Mouse (Mus musculus) gastrocnemius, adult 2 months (tissue): ENCODE data around the gene Atoh1. TPM values are rescaled to one million over a fixed set of nuclear protein-coding genes. Genes with fewer than 3 reads are reported as not detected.

Experiments used
- DNase-seq: peaks from one replicate; pipeline ENCODE4 v3.0.0; 2022
- H3K27ac ChIP-seq: fragments of 200-600 bp; 2 replicates; pipeline ENCODE4 v1.8.1; 2022; ENCODE audit warnings: mild to moderate bottlenecking
- H3K4me3 ChIP-seq: fragments of 200-600 bp; 2 replicates; pipeline ENCODE4 v1.8.1; 2022; ENCODE audit warnings: mild to moderate bottlenecking, moderate library complexity
- CTCF ChIP-seq: fragments of 200-600 bp; IDR thresholded peaks from 2 replicates; pipeline ENCODE4 v1.8.1; 2022; ENCODE audit warnings: antibody characterized with exemption, mild to moderate bottlenecking, moderate library complexity
- intact Hi-C: fragments of 180-260 bp; cut with DNase I; formaldehyde crosslinking; loops from one replicate; pipeline ENCODE4 v1.15.1; 2025
- total RNA-seq, 2 experiments: library from RNA; stranded (reverse); gene quantifications; 2 replicates each; pipeline ENCODE4 v1.2.3; 2021

Atoh1 gene
- total RNA-seq, 2 experiments from 2014 or later = not detected

DNA sequence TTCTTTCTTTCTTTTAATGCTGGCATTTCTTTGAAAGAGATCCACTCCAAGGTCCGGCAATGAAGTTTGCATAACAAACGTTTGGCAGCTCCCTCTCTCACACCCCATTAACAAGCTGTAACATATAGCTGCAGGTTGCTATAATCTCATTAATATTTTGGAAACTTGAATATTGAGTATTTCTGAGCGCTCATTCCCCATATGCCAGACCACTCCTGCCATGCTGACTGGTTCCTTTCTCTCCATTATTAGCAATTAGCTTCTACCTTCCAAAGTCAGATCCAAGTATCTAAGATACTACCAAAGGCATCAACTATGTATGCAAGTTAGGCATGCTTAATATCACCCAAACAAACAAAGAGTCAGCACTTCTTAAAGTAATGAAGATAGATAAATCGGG lies 4.4 kb downstream of the Atoh1 start:
- intact Hi-C loops = no loop called here
- DNase-seq = no peak
- H3K27ac ChIP-seq = no peak overlapping the region
- no peak overlapping the region for H3K4me3 ChIP-seq
- no peak for TF ChIP-seq CTCF

DNA sequence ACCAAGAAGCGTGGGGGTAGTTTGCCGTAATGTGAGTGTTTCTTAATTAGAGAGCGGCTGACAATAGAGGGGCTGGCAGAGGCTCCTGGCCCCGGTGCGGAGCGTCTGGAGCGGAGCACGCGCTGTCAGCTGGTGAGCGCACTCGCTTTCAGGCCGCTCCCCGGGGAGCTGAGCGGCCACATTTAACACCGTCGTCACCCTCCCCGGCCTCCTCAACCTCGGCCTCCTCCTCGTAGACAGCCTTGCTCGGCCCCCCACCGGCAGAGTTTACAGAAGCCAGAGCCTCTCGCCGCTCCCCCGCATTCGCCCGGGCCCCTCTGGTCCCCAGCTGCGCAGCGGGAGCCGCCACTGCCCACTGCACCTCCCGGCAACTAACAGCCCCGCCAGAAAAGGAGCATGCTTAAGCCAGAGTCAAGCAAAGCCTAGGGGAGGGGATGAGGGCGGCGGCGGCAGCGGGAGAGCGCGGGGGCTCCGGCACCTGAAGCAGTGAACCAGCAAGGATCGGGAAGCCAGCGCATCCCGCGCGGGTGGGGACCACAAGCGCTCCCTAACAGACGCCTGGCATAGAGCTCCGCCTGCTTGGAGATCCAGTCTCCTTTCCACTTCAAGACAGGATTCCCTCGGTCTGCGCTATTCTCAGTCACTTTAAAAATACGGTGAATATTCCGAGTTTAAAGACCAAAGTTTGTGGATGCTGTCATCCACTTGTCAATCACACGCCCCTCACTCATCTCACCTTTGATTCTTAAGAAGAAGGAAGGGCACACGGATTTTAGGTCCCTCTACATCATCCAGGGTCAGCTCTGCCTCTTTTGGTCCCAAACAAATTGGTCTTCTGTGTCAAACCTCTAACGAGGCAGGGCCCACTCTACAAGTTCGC lies 5.8 kb downstream of the Atoh1 start:
- intact Hi-C loops = no loop called here
- Histone ChIP-seq H3K27ac (no peak overlapping the region), H3K4me3 (peak overlapping the region; percentile 59)
- DNase-seq = no peak
- TF ChIP-seq CTCF = no peak

GRCm38 (mm10) chr6:64736317-64736716 lies 7.4 kb downstream of the Atoh1 start:
- H3K27ac ChIP-seq = no peak overlapping the region
- intact Hi-C loops = no loop called here
- TF ChIP-seq CTCF = no peak

GRCm38 (mm10) chr6:64742915-64743489 lies 14.1 kb downstream of the Atoh1 start:
- intact Hi-C loops = no loop called here
- no peak overlapping the region for H3K27ac ChIP-seq
- no peak overlapping the region for H3K4me3 ChIP-seq
- no peak for TF ChIP-seq CTCF
- DNase-seq = no peak

More at GRCm38 (mm10) chr6:64736317-64736716, 7.4 kb downstream of the Atoh1 start:
- no peak for DNase-seq
- no peak overlapping the region for H3K4me3 ChIP-seq

GRCm38 (mm10) chr6:64754515-64754914 lies 25.6 kb downstream of the Atoh1 start:
- Histone ChIP-seq H3K27ac (no peak overlapping the region), H3K4me3 (no peak overlapping the region)
- TF ChIP-seq CTCF = no peak
- intact Hi-C loops = no loop called here
- no peak for DNase-seq

GRCm38 (mm10) chr6:64763901-64764300 lies 35.0 kb downstream of the Atoh1 start:
- TF ChIP-seq CTCF = no peak

DNA sequence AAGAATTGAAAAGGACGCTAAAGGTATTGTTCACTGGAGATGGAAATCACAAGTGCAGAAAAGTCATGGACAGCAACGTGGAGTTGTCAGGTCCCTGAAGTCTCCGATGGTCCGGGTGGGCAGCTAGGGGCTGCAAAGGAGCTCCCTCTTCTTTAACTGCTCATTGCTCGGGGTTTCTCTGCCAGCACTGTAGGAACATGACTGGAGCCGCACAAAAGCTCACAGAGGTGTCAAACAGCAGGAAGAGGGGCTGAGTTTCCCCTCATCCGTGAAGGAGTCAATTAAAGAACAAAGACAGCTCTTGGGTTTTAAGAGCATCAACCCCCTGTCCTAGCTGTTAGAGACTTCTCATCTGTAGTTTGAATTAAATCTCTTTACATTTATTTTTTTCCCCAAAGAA lies 44.5 kb downstream of the Atoh1 start:
- TF ChIP-seq CTCF = no peak
- no peak overlapping the region for H3K27ac ChIP-seq
- H3K4me3 ChIP-seq = no peak overlapping the region
- intact Hi-C loops = no loop called here
- no peak for DNase-seq

More at GRCm38 (mm10) chr6:64763901-64764300, 35.0 kb downstream of the Atoh1 start:
- no peak overlapping the region for H3K27ac ChIP-seq
- no peak for DNase-seq
- H3K4me3 ChIP-seq = no peak overlapping the region
- intact Hi-C loops = no loop called here
